Mouse (Mus musculus) heart, adult 11 months (tissue): Measurements from ENCODE around the gene Sag.

Experiments
- DNase-seq: peaks from one replicate; pipeline ENCODE4 v3.0.0; 2022

The Sag gene

GRCm38 (mm10) chr1:87855522-87855921 is 52.0 kb downstream of the Sag start:
- peak; percentile 75 for DNase-seq

GRCm38 (mm10) chr1:87856823-87857222 is 53.3 kb downstream of the Sag start:
- peak; percentile 95 for DNase-seq

DNA sequence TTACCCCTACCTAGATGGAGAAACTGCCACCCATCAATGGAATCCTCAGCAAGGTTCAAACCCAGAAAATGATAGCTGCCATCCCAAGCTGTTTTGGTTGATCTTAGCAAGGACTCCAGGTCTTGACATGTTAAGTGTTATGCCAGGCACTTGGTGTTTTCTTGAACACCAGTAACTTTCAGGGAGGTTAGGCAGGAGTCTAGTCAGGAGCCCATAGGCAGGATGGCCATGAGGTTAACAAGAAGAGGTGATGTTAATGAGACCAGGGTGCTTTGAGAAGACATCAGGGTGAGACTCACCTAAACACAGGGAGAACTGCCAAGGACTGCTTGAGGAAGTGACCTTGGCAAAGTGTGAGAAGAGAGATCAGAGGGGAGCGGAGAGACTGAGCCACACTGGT is 54.6 kb downstream of the Sag start:
- DNase-seq = peak; percentile 92

- no peak for DNase-seq
These were observed 55.0 kb downstream of the Sag start for GRCm38 (mm10) chr1:87858529-87858928.

DNA sequence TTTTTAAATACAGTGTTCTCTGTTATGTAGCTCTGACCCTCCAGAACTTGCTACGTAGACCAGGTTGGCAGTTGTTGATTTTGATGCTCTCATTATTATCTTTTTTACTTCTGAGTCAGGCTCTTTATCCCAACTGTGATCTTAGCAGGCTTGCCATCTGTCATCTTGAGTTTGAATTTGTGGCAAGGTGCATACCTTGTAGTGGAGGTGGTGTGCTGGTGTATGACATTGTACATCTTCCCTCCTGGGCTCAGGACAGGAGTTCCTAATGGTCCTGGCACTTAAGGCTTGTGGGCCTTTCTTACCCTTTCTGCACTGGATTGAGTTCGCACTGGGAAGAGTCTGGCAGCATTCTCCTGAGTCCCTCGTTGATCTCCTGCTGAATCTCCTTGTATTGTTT is 60.1 kb downstream of the Sag start:
- no peak for DNase-seq

- no peak for DNase-seq
These were observed 61.4 kb downstream of the Sag start for GRCm38 (mm10) chr1:87864889-87865288.

DNA sequence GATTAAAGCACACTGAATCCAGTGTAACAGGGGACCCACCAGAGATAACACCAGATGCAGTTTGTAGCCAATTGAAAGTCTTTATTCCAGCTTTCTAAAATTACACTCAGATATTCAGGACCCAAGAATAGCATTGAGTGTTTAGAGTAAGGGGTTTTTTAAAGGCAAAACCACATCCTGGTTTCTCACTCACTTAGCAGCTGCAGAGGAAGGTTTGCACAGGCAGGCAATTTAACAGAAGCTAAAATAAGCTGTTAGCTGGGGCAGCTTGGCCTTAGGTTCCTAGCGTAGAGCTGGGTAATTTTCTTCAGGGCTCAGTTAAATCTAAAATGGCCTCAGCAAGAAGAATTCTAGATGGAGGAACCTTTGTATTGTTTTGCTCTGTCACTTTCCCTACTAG is 63.2 kb downstream of the Sag start:
- DNase-seq = peak; percentile 91

- DNase-seq = peak; percentile 96
These were observed 68.1 kb downstream of the Sag start for GRCm38 (mm10) chr1:87871546-87871945.

GRCm38 (mm10) chr1:87873081-87873480 is 69.6 kb downstream of the Sag start:
- peak; percentile 74 for DNase-seq

- DNase-seq = peak; percentile 79
These were observed 72.6 kb downstream of the Sag start for GRCm38 (mm10) chr1:87876065-87876464.

DNA sequence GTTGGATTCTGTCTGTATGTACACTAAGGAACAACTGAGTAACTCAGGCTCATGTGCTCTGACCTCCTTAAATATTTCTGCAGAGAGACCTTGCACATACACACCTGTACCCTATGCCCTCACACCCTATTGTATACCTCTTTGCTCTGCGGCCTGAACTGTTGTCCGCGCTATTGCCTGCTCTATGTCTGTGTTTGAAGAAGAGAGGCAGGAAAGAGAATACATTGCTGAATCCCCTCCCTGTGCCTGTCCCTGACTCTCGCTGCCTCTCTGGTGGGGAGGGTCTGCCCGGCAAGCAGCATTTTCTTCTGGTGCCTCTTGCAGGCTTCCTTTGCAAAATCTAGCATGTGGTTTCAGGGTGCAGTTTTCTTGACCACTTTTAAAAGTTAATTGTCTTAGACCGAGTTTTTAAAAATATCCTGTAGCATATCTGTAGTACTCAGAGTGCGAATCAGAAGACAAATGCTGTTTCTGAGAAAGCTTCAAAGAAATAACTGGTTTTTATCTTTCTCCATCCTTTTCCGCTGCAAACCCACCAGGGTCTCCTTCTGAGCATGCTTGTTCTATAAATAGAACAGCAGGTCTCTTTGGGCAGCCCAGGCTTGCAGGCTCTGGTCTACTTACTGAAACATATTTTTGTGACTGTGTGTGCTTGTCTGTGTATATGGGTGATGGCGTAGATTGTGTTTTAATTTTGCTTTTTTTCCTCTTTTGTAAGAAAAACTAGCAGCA is 74.2 kb downstream of the Sag start:
- DNase-seq = peak; percentile 86

- DNase-seq = peak; percentile 70
These were observed 75.6 kb downstream of the Sag start for GRCm38 (mm10) chr1:87879034-87879433.

- DNase-seq = peak; percentile 99
These were observed 76.2 kb downstream of the Sag start for GRCm38 (mm10) chr1:87879494-87880325.

DNA sequence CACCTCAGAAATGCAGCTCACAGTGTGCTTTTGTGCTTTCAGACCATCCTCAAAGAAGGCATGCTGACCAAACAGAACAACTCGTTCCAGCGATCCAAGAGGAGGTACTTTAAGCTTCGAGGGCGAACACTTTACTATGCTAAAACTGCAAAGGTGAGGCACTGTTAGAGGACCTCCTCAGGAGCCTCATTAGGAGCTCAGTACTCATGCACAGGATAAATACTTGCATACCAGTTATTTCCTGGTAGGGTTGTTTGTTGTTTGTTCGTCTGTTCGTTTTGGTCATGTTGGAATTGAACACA is 76.8 kb downstream of the Sag start:
- DNase-seq = no peak

GRCm38 (mm10) chr1:87880856-87881255 is 77.4 kb downstream of the Sag start:
- peak; percentile 98 for DNase-seq

- no peak for DNase-seq
These were observed 78.2 kb downstream of the Sag start for GRCm38 (mm10) chr1:87881726-87882125.

DNA sequence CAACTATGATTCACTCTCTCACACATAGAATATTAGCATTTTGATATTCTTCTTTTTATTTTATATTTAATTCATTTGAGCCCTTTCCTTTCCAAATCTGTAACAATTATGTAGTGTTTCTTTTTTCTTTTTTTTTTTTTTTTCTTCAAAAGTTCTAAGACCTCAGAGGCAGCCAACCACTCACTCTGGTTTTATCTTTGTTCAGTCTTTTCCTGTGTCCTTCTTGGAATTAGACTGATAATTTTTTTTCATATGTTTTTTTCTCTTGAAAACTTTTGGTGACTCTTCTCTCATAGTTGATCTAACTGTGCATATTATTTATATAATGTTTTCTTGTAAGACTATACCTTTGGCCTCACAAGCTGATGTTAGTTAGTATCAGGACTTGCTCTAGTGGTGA is 79.1 kb downstream of the Sag start:
- no peak for DNase-seq

GRCm38 (mm10) chr1:87890960-87891359 is 87.5 kb downstream of the Sag start:
- peak; percentile 80 for DNase-seq

DNA sequence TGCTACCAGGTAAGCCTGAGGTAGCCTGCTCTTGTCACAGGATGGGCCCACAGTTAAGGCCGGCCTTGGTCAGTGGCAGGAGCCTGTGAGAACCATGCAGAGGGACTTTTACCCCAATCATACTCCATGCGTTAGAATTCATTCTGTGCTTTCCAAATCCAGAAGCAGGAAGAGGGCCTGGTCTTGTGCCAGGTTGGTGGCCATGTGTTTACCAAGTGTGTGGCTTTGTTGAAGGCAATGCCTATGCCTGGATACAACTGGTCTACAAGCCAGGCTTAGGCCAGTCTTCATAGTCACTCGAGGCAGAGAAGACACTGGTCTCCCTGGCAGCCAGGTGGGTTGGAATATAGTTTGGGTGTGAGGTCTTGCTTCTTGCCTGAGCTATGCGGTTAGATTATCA is 88.2 kb downstream of the Sag start:
- peak; percentile 88 for DNase-seq

GRCm38 (mm10) chr1:87892499-87892898 is 89.0 kb downstream of the Sag start:
- peak; percentile 85 for DNase-seq

- peak; percentile 23 for DNase-seq
These were observed 89.9 kb downstream of the Sag start for GRCm38 (mm10) chr1:87893414-87893813.
